Mouse (Mus musculus) T-helper 17 cell (primary cell): ENCODE data around the gene Ctsa.
"Not testable (repeated sequence)": the region's sequence is repeated elsewhere in the genome, so short reads cannot be mapped to it uniquely, and the experiment has no call there.

ENCODE experiments used
- in situ Hi-C, 2 experiments: fragments of 300-600 bp; cut with MboI, MseI; formaldehyde crosslinking; loops; 1 replicate in 1 of 2; 2 replicates in 1 of 2; pipeline ENCODE4 v1.15.1; 2025; ENCODE audit warnings: high pct_unique_total_duplicates in 2 of 2

The Ctsa gene

DNA sequence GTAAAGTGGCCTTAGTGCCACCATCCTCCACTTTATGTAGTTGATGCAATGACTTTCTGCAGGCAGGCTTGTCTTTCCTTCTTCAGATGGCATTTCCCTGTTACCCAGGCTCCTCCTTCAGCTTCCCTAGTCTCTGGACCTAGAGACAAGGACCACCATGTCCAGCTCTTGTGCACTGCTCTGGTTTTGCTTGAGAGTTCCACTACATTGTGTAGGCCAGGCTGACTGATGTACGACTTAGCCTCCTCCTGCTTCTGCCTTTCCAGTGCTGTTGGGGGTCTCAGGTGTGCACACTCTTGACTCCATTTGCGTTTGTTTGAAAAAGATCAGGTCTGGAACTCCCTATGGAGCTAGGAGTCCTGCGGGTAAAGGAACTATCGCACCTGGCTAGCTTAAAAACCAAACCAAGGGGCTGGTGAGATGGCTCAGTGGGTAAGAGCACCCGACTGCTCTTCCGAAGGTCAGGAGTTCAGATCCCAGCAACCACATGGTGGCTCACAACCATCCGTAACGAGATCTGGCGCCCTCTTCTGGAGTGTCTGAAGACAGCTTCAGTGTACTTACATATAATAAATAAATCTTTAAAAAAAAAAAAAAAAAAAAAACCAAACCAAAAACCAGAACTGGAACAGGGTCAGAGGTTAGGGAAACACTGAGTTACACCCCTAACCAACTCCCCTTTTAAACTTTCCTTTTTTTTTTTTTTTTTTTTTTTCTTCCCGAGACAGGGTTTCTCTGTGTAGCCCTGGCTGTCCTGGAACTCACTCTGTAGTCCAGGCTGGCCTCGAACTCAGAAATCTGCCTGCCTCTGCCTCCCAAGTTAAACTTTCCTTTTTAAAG lies 44.9 kb downstream of the Ctsa start:
- in situ Hi-C loops, result not testable (repeated sequence)

DNA sequence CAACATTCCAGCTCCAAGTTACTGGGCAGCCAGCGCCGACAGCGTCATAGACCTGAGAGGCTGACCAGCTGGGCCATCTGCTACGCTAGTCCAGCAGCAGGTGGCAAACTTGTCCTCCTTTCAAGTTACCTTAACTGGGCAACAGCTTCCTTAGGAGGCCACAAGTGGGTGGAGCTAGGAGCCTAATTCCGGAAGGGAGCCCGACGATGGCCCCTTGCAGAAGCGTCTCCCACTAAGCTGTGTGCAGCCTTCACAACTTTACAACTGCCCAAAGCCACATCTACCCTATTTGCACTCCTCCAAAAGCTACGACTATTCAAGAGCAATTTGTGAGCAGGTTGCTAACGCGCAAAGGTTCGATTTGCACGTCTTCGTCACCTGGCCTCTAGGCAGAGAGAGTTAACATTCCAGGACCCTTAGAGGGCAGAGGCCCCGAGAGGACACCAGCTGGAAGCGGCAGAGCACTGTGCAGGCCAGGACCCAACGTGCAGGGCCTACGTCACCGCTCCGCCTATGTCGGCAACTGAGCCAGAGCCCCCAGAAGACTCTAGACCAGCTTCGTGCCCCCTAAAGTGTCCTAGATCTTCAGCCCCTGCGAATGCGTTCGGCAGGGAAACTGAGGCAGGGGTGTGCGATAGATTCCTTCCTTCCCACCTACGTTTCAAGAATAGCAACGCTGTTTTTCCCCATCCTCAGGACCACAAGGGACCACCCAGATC lies 46.0 kb downstream of the Ctsa start:
- in situ Hi-C loops, result no loop called here

DNA sequence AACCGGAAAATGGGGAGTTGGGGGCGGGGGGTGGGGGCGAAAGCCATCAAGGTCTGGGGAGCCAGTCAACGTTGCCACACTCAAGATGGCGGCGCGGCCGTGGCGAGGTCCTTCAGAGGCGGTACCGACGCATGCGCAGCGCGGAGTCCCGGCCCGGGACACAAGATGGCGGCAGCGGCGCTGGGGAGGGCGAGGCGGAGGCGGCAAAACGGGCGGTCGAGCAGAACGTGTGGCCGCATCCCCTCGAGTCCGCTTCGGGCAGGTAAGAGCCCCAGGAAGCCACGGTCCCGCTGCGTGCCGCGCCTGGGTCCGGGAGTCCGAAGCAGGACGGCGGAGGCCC lies 46.5 kb downstream of the Ctsa start, which contains the start of gene Pcif1:
TSS of gene Pcif1 (plus strand) at position 77 of the 340 bp plus-strand sequence.
- in situ Hi-C loops, result no loop called here

DNA sequence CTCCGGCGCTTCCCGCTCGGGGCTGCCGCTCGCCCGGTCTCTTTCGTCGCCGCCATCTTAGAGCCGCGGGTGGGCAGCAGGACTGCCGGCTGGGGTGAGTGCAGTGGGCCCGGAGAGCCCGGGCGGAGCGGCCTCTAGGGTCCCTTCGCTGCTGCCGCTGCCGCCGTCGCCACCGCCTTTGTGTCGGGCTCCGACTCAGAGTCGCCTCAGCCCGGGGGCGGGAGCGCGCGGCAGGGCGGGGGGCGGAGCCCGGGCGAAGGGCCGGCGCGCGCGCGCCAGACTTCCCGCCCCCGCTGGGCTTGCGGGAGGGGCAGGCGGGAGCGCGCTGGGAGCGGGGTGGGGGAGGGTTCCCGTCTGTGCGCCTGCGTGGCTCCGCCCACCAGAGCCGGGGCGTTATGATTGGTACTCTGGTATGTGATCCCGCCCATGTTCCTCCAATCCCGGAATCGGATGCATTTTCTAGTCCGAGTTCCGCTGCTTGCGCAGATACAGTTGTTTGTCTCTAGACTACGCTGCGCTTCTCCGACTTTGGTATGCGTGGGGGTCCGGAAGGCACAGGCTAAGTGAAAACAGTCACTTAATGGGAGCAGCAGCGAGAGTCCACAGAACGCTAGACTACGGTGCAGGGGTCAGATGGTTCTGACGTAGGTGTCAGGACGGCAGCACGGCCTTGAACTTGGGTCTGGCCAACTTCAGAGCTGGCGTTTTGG lies 47.0 kb downstream of the Ctsa start:
- in situ Hi-C loops, result no loop called here

DNA sequence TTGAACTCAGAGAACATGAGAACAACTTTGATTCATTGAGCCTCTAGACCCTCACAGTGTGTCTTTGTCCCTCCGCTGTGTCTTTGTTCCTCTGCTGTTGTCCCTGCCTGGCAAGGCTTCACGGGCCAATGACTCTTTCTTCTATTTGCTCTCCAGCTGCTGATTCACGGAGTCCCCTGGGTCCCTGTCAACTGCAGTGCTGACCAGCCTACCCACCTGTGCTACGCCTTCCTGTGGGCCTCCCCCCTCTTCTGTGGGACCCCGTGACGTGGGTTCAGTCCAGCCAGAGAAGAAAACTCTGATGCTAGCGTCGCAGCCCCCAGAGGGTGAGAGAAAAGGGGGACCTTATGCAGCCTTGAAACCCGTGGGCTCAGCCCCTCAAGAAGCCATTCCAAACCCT lies 49.9 kb downstream of the Ctsa start:
- in situ Hi-C loops, result no loop called here

DNA sequence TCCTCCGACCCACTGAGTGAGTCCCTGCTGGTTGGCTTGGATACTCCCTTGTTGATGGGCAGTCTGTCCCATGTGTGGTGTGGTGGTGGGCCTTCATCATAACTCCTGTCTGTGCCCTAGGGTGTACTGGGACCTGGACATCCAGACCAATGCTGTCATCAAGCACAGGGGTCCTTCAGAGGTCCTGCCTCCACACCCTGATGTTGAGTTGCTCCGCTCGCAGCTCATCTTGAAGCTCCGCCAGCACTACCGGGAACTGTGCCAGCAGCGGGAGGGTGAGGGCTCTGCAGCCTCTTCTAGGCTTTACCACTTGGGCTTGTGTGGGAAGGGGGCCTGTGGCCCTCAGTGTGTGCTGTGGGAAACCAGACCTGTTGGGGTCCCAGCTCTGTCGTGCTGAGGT lies 53.1 kb downstream of the Ctsa start:
- in situ Hi-C loops, result no loop called here

DNA sequence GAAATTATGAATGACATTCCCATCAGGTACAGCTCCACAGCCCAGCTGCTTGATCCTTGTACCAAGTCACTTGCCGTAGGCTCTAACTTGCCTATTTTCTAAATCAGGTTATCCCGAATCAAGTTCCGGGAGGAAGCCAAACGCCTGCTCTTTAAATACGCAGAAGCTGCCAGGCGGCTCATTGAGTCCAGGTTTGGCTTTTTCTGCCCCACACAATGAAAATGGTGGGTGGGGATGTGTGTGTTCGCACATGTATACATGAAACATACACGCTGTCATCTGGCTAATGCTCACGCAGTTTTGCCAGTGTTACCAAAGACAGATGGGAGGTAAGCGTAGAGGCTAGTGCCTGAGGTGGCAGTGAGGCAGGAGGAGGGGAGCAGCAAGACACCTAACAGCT lies 53.9 kb downstream of the Ctsa start:
- in situ Hi-C loops, result no loop called here

DNA sequence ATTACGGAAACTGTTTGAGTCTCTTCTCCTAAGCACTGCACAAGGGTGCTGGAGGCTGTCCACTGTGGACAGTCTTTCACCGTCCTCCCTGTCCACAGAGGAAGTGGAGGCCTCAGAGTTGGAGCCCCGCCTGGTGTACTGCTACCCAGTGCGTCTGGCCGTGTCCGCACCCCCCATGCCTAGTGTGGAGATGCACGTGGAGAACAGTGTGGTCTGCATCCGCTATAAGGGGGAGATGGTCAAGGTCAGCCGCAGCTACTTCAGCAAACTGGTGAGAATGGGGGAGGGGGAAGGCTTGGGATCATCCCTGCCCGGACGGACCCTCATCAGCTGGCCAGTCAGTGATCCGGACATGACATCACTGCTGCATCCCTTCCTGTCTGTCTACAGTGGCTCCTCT lies 56.3 kb downstream of the Ctsa start:
- in situ Hi-C loops, result no loop called here

DNA sequence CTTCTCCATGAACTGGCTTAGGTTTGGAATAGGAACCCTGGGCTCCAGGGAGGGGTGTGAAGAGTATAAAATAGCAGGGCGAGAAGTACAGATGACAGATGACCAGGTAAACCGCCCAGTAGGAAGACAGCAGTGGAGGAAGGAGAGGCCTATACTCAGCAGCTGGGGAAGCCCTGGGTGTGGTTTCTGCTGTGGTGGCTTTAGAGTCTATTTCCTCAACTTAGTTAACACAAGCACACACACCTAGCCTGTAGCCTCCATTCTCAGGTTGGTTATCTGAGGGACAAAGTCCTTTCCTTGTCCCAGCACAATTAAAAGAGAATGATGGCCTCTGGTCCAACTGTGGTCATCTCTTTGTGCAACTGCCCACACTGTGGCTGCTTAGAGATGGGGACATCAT lies 57.3 kb downstream of the Ctsa start:
- in situ Hi-C loops, result no loop called here
